21 mouse cellular contexts compared by ENCODE assay signal in the genomic region with DNA sequence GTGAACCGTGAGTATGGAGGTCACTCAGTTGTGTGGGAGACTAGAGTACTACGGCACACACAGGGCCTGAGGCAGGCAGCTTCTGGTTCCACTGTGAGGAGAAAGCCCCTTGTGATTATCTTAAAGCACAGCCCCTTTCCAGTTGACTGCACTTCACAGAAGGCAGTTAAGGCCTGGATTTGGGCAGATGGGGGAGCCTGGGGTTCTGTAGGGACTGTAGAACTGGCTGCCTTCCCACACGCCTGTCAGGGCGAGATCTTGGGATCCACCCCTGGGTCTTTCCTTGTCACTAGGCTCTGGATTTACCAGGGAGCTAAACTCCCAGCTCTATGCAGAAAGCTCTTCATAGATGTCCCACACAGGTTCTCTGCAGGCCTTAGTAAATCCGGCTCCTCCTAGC. TPM values are rescaled to one million over a fixed set of nuclear protein-coding genes. Genes with fewer than 3 reads are reported as not detected.
DNase-seq lines count a peak whose midpoint lies in the region; ATAC-seq lines count a peak whose summit lies in the region.
"Had no signal": no experiment of that assay in that cellular context is flagged by ENCODE, and none has a peak within 500 bp of the region (broad histone marks: within the 10 kb centered on the region; RNA-seq: fewer than 3 reads in every experiment).

No protein-coding gene starts in this region.

- no peak overlapping the region for H3K4me3 ChIP-seq in embryonic facial prominence, embryonic 12.5 days
- H3K4me3 ChIP-seq in embryonic facial prominence, embryonic 10.5 days, result no peak overlapping the region
- no peak overlapping the region for H3K4me3 ChIP-seq in forebrain, embryonic 11.5 days (ENCODE audit: low read depth, low read length)
- no peak overlapping the region for H3K4me3 ChIP-seq in midbrain, embryonic 13.5 days (replicated peaks)
- H3K4me3 ChIP-seq: heart, embryonic 12.5 days; left cerebral cortex, adult 2 months; limb, embryonic 13.5 days; midbrain, embryonic 12.5 days; neural tube, embryonic 13.5 days; stomach, embryonic 15.5 days had no signal

- 56% methylated on average over 5 of the region's 5 CpGs for WGBS in embryonic facial prominence, embryonic 12.5 days
- 58% methylated on average over 5 of the region's 5 CpGs for WGBS in embryonic facial prominence, embryonic 10.5 days
- 38% methylated on average over 5 of the region's 5 CpGs for WGBS in forebrain, embryonic 11.5 days
- WGBS in midbrain, embryonic 13.5 days, result 38% methylated on average over 5 of the region's 5 CpGs

- no peak overlapping the region for H3K9ac ChIP-seq in embryonic facial prominence, embryonic 12.5 days
- no peak overlapping the region for H3K9ac ChIP-seq in forebrain, embryonic 11.5 days (ENCODE audit: low read length)
- no peak overlapping the region for H3K9ac ChIP-seq in midbrain, embryonic 13.5 days (replicated peaks)
- H3K9ac ChIP-seq: heart, embryonic 12.5 days; limb, embryonic 13.5 days; midbrain, embryonic 12.5 days; stomach, embryonic 15.5 days had no signal

- no peak for DNase-seq in embryonic facial prominence, embryonic 10.5 days (ENCODE audit: low spot score)
- peak; percentile 64 for DNase-seq in left cerebral cortex, postnatal 4 days
- DNase-seq in left cerebral cortex, postnatal 25 days (ENCODE audit: low spot score in 2 of 2), result no peak
- peak; percentile 54 for DNase-seq in forebrain, embryonic 11.5 days (ENCODE audit: low spot score)
- no peak for DNase-seq in layer of hippocampus, postnatal 14 days (ENCODE audit: low spot score in 2 of 2)
- DNase-seq in spleen, postnatal 36 days (ENCODE audit: low spot score in 2 of 2), result no peak
- DNase-seq: adrenal gland, adult 2 months; cerebellum, adult 18-20 months; heart, postnatal 4 days; lung, postnatal 36 days; thymus, postnatal 36 days had no signal

- no peak overlapping the region for H3K4me2 ChIP-seq in embryonic facial prominence, embryonic 12.5 days (replicated peaks)
- H3K4me2 ChIP-seq in forebrain, embryonic 11.5 days (ENCODE audit: low read depth, low read length, severe bottlenecking), result no peak overlapping the region
- H3K4me2 ChIP-seq in midbrain, embryonic 13.5 days (replicated peaks), result no peak overlapping the region
- H3K4me2 ChIP-seq: heart, embryonic 12.5 days; limb, embryonic 13.5 days had no signal

- peaks cover 20% of the 10 kb centered on the region; the same call in 1 of the 2 replicates for H3K4me1 ChIP-seq in embryonic facial prominence, embryonic 12.5 days
- H3K4me1 ChIP-seq in embryonic facial prominence, embryonic 10.5 days, result peaks cover 27% of the 10 kb centered on the region
- peaks cover 20% of the 10 kb centered on the region; the same call in 1 of the 2 replicates for H3K4me1 ChIP-seq in forebrain, embryonic 11.5 days (replicated peaks; ENCODE audit: control insufficient read depth, insufficient read depth, low read length)
- H3K4me1 ChIP-seq in midbrain, embryonic 13.5 days (replicated peaks), result peaks cover 31% of the 10 kb centered on the region

- H3K27me3 ChIP-seq in embryonic facial prominence, embryonic 12.5 days, result peaks cover 41% of the 10 kb centered on the region
- H3K27me3 ChIP-seq in embryonic facial prominence, embryonic 10.5 days (replicated peaks; ENCODE audit: low read depth, poor library complexity, severe bottlenecking), result peaks cover 61% of the 10 kb centered on the region
- peaks cover 22% of the 10 kb centered on the region for H3K27me3 ChIP-seq in forebrain, embryonic 11.5 days (ENCODE audit: control insufficient read depth, insufficient read depth, low read length)
- H3K27me3 ChIP-seq in midbrain, embryonic 13.5 days, result peaks cover 43% of the 10 kb centered on the region
- H3K27me3 ChIP-seq: stomach, embryonic 15.5 days had no signal

- intact Hi-C loops in left cerebral cortex, postnatal 4 days (cut with DNase I), result no loop called here
- intact Hi-C loops in left cerebral cortex, postnatal 25 days (cut with DNase I), result loop anchor here (10.0 kb wide), 1 partner anchor 416 kb away; no protein-coding TSS in a partner anchor

- no peaks in the 10 kb centered on the region; the same call in 1 of the 2 replicates for H3K9me3 ChIP-seq in embryonic facial prominence, embryonic 12.5 days
- H3K9me3 ChIP-seq in embryonic facial prominence, embryonic 10.5 days, result no peaks in the 10 kb centered on the region
- H3K9me3 ChIP-seq in forebrain, embryonic 11.5 days (ENCODE audit: control insufficient read depth, low read length), result no peaks in the 10 kb centered on the region
- H3K9me3 ChIP-seq in midbrain, embryonic 13.5 days, result no peaks in the 10 kb centered on the region
- H3K9me3 ChIP-seq: heart, embryonic 12.5 days; limb, embryonic 13.5 days; midbrain, embryonic 12.5 days; neural tube, embryonic 13.5 days; stomach, embryonic 15.5 days had no signal

- H3K36me3 ChIP-seq in embryonic facial prominence, embryonic 12.5 days, result no peaks in the 10 kb centered on the region
- H3K36me3 ChIP-seq in embryonic facial prominence, embryonic 10.5 days (replicated peaks), result no peaks in the 10 kb centered on the region
- no peaks in the 10 kb centered on the region for H3K36me3 ChIP-seq in forebrain, embryonic 11.5 days (ENCODE audit: control insufficient read depth, insufficient read depth, low read length)
- H3K36me3 ChIP-seq in midbrain, embryonic 13.5 days, result no peaks in the 10 kb centered on the region
- H3K36me3 ChIP-seq: heart, embryonic 12.5 days; limb, embryonic 13.5 days; midbrain, embryonic 12.5 days; neural tube, embryonic 13.5 days; stomach, embryonic 15.5 days had no signal

- ATAC-seq in embryonic facial prominence, embryonic 12.5 days (ENCODE audit: insufficient number of reproducible peaks, insufficient read depth, low FRiP score, low TSS enrichment), result 0 out of 2 replicates have a peak, but pooled peaks have one; percentile 31
- ATAC-seq in forebrain, embryonic 11.5 days (replicated peaks; ENCODE audit: low FRiP score), result 0 out of 2 replicates have a peak, but pooled peaks have one; percentile 43
- ATAC-seq in midbrain, embryonic 13.5 days, result peak; percentile 28
- ATAC-seq: intestine, postnatal 0 days had no signal

- H3K27ac ChIP-seq in embryonic facial prominence, embryonic 12.5 days, result no peak overlapping the region
- H3K27ac ChIP-seq in embryonic facial prominence, embryonic 10.5 days (replicated peaks), result no peak overlapping the region
- H3K27ac ChIP-seq in forebrain, embryonic 11.5 days (ENCODE audit: low read depth, low read length), result no peak overlapping the region
- 0 out of 2 replicates have a peak overlapping the region, but pooled peaks have one; percentile 0 for H3K27ac ChIP-seq in midbrain, embryonic 13.5 days
- H3K27ac ChIP-seq: left cerebral cortex, adult 2 months; limb, embryonic 13.5 days; neural tube, embryonic 13.5 days; stomach, embryonic 15.5 days had no signal

RNA-seq across cellular contexts. Expression of gene Ripply3, which starts 2.2 kb away (rescaled TPM):
- 3.8 and 4.5 TPM in 2 replicates for polyA plus RNA-seq in embryonic facial prominence, embryonic 12.5 days (2016; fragmentation: Nextera tagmentation; extraction: Ambion mirVana)
- 5.1 and 6.2 TPM in 2 replicates for polyA plus RNA-seq in embryonic facial prominence, embryonic 10.5 days (2016; fragmentation: Nextera tagmentation; extraction: Ambion mirVana)
- under 1 TPM; 0.32 to 0.60 TPM for total RNA-seq in left cerebral cortex, postnatal 4 days (2021)
- total RNA-seq in left cerebral cortex, postnatal 25 days (2021), result not detected
- polyA plus RNA-seq in forebrain, embryonic 11.5 days (2014; fragmentation: Nextera tagmentation; extraction: Ambion mirVana), result 5.4 and 5.7 TPM in 2 replicates
- polyA plus RNA-seq in midbrain, embryonic 13.5 days (2015; fragmentation: Nextera tagmentation; extraction: Ambion mirVana), result 1.2 and 1.3 TPM in 2 replicates
- total RNA-seq in layer of hippocampus, postnatal 14 days (2021), result not detected
- total RNA-seq: common myeloid progenitor, adult 5-6 weeks had no signal

RNA-seq across cellular contexts. Expression of gene Hlcs, which starts 17.1 kb away (rescaled TPM):
- polyA plus RNA-seq in embryonic facial prominence, embryonic 12.5 days (2016; fragmentation: Nextera tagmentation; extraction: Ambion mirVana), result 12.0 and 12.1 TPM in 2 replicates
- polyA plus RNA-seq in embryonic facial prominence, embryonic 10.5 days (2016; fragmentation: Nextera tagmentation; extraction: Ambion mirVana), result 12.2 and 13.1 TPM in 2 replicates
- 10 to 100 TPM; 11.7 to 11.8 TPM for total RNA-seq in left cerebral cortex, postnatal 4 days (2021)
- total RNA-seq in left cerebral cortex, postnatal 25 days (2021), result 10 to 100 TPM; 15.7 to 16.1 TPM
- polyA plus RNA-seq in forebrain, embryonic 11.5 days (2014; fragmentation: Nextera tagmentation; extraction: Ambion mirVana), result 13.8 TPM in 2 replicates
- polyA plus RNA-seq in midbrain, embryonic 13.5 days (2015; fragmentation: Nextera tagmentation; extraction: Ambion mirVana), result 9.2 and 9.8 TPM in 2 replicates
- total RNA-seq in layer of hippocampus, postnatal 14 days (2021), result 10 to 100 TPM; 12.8 to 13.7 TPM

RNA-seq across cellular contexts. Expression of gene Ttc3, which starts 40.0 kb away (rescaled TPM):
- polyA plus RNA-seq in embryonic facial prominence, embryonic 12.5 days (2016; fragmentation: Nextera tagmentation; extraction: Ambion mirVana), result 353 and 377 TPM in 2 replicates
- polyA plus RNA-seq in embryonic facial prominence, embryonic 10.5 days (2016; fragmentation: Nextera tagmentation; extraction: Ambion mirVana), result 300 and 304 TPM in 2 replicates
- total RNA-seq in left cerebral cortex, postnatal 4 days (2021), result 100 to 1,000 TPM; 862 to 884 TPM
- 100 to 1,000 TPM; 933 to 947 TPM for total RNA-seq in left cerebral cortex, postnatal 25 days (2021)
- 458 and 484 TPM in 2 replicates for polyA plus RNA-seq in forebrain, embryonic 11.5 days (2014; fragmentation: Nextera tagmentation; extraction: Ambion mirVana)
- polyA plus RNA-seq in midbrain, embryonic 13.5 days (2015; fragmentation: Nextera tagmentation; extraction: Ambion mirVana), result 803 and 871 TPM in 2 replicates
- total RNA-seq in layer of hippocampus, postnatal 14 days (2021), result 100 to 1,000 TPM; 704 to 759 TPM

RNA-seq across cellular contexts. Expression of gene Pigp, which starts 41.2 kb away (rescaled TPM):
- 103 and 105 TPM in 2 replicates for polyA plus RNA-seq in embryonic facial prominence, embryonic 12.5 days (2016; fragmentation: Nextera tagmentation; extraction: Ambion mirVana)
- 77.9 and 78.3 TPM in 2 replicates for polyA plus RNA-seq in embryonic facial prominence, embryonic 10.5 days (2016; fragmentation: Nextera tagmentation; extraction: Ambion mirVana)
- 10 to 100 TPM; 53.4 to 60.9 TPM for total RNA-seq in left cerebral cortex, postnatal 4 days (2021)
- 10 to 100 TPM; 36.6 to 42.6 TPM for total RNA-seq in left cerebral cortex, postnatal 25 days (2021)
- 92.3 and 97.6 TPM in 2 replicates for polyA plus RNA-seq in forebrain, embryonic 11.5 days (2014; fragmentation: Nextera tagmentation; extraction: Ambion mirVana)
- 134 and 157 TPM in 2 replicates for polyA plus RNA-seq in midbrain, embryonic 13.5 days (2015; fragmentation: Nextera tagmentation; extraction: Ambion mirVana)
- total RNA-seq in layer of hippocampus, postnatal 14 days (2021), result 10 to 100 TPM; 48.1 to 50.9 TPM

Comparison
In these comparisons a context has a peak if more than half of its experiments do, and no peak if none do; other contexts are left out.
1. DNase-seq: peak in left cerebral cortex, postnatal 4 days (single experiment) and forebrain, embryonic 11.5 days (single experiment); none in embryonic facial prominence, embryonic 10.5 days (single experiment), left cerebral cortex, postnatal 25 days (0 of 2), layer of hippocampus, postnatal 14 days (0 of 2) and spleen, postnatal 36 days (0 of 2).
2. Peak in every context shown above with its lines, with median percentiles within 50 percentile points of each other: ATAC-seq.